Mouse (Mus musculus) thymus, postnatal 14 days (tissue): ENCODE data around the gene Cdhr3.

Experiments used
- DNase-seq: peaks from one replicate; pipeline ENCODE4 v3.0.0; 2021

Cdhr3 gene

DNA sequence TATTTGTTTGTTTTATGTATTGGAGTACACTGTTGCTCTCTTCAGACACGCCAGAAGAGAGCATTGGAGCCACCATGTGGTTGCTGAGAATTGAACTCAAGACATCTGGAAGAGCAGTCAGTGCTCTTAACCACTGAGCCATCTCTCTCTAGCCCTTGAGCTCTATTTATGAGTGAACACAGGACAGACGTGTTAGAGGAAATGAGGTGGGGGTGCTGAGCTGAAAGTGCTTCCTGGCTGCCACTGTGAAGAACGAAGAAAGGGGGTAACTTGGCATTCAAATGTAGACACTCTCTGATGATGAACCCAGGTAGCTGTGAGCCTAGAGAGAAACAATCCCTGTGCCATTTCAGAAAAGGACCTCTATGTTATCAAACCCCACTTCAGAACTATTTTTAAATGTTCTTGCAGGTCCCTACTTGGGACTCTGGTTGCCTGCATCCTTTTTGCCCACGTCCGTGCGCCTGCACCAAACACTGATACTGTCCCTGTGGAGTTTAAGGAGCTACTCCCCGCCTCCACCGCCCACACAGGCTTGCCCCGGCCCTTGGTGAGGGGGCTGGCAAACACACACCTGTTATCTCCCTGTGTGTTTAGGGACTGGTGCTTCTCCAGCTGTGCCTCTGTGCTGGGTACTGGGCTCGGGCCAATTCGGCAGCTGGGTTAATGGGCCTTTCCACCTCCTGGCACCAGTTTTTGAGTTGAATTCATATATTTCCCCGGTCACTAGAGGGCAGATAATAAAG lies 58.2 kb downstream of the Cdhr3 start:
- DNase-seq = no peak

DNA sequence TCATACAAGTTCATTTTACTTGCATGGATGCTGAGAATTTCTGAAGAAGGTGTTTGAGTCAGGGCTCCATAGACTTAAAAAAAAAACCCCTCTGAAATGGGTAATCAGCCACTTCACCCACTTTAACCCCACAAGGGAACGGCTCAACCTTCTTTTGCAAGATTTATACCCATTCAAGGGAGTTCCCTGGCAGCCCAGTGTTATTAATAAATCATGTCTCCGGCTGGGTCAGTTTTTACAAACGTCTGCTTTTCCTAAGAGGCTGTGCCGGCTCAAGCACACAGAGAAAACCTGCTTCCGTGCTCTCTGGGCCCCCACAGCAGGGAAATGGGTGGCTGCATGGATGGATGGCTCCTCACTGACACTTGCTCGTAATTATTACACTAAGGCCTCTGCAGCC lies 59.5 kb downstream of the Cdhr3 start:
- no peak for DNase-seq

DNA sequence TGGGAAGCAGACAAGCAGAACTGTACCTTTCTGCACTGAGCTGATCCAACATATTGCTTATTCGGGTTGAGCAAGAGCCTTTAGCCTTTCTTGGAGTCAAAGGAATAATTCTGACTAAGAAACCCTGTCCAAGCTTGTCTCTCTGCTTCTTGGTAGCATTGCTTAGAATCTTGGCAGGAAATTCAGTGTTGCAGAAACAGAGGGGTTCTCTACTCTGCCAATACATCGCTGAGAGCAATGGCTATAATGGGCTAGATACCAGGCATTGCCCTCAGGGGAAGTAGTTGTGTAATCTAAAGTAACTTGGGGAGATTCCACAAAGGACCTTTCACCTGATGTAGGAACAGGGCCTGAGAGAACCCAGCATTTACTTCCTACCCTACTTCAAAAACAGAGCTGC lies 62.1 kb downstream of the Cdhr3 start:
- no peak for DNase-seq

DNA sequence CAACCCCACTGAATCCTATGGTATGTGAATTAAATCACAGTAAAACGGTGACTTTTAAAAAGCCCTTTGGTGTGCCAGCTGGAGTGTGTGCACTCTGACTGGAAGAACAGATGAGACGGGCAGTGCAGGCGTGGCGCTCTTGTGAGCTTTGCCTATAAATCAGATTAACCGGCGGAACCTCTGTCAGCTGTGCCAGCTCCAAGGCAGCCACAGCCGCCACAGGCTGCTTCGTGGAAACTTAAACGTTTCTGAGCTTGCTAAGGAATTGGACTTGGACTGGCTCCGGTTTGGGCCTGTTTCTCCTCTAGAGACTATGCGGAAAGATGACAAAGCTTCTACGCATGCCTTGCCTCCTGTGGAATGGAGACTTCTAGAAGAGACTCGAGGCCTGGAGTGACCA lies 62.6 kb downstream of the Cdhr3 start:
- DNase-seq = no peak

DNA sequence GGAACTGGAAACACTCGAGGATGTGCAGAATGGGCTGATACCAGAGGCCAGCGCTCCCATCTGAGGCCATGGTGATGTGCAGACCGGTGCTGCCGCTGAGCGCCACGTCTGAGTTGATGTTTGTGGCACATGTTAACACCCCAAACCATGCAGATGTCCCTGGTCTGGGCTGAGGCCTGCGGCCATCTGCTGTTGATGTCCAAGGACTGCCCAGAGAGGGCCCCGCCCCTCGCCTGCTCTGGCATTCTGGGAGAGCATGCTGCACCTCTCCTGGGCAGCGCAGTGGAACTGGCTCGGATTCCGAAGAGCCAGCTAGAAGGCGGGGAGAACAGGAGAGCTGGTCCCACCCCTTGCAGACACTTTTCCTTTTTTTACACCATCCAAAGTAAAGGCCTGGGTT lies 64.0 kb downstream of the Cdhr3 start:
- DNase-seq = no peak

GRCm38 (mm10) chr12:33028109-33028691 lies 64.5 kb downstream of the Cdhr3 start:
- no peak for DNase-seq

DNA sequence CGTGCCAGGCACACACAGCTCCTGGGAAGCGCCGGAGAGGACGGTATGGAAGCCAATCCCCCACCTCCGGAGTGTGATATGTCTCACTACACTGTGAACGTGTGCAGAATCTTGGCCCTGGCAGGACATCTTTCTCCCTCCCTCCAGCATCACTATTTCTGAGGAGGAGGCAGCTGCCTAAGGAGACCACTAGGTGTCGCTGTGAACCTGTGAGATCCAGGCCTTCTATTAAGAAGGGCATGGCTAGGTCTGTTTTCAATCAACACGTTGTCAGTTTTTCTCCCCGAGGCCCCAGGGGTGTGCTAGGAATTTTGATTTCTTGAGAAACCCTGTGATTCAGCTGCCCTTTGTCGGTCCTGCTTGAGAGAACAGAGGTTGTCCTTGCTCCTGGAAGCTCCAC lies 65.6 kb downstream of the Cdhr3 start:
- peak; percentile 77 for DNase-seq

DNA sequence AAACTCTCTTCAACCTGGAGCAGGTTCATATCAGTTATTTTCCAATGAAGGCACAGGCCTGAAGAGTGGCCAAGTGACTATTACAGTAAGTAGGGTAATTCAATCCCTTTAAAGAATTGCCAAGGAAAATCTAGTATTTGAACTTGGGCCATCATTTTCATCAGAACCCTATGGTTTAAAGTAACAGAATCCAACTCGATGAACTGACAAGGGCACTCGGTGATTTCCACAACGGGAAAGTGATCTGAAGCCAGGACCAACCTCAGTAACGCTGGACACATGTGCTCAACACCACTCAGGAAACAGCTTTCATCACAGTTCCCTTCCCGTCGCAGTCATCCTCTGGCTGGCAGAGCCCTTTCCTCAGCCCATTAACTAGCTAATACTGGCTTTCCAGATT lies 68.2 kb downstream of the Cdhr3 start:
- no peak for DNase-seq

GRCm38 (mm10) chr12:33021751-33022150 lies 70.9 kb downstream of the Cdhr3 start:
- DNase-seq = no peak

GRCm38 (mm10) chr12:33021140-33021539 lies 71.5 kb downstream of the Cdhr3 start:
- no peak for DNase-seq

DNA sequence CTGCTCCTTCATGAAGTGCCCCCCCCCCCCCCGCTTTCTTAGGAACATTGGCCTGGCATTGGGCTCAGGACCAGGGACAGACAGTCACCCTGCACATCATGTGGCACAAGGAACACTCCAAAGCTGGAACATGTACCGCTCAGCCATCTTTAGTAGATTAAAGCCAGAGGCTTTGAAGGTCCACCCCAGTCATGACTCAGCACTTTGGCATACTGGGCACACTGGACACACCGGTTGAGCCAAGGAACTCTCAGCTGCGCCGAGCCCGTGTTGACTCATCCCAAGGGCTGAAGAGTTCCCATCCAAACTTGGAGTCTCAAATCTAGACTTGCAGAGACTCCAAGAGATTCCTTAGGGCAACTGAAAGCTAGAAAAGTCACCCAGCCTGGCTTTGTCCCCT lies 72.7 kb downstream of the Cdhr3 start:
- no peak for DNase-seq

DNA sequence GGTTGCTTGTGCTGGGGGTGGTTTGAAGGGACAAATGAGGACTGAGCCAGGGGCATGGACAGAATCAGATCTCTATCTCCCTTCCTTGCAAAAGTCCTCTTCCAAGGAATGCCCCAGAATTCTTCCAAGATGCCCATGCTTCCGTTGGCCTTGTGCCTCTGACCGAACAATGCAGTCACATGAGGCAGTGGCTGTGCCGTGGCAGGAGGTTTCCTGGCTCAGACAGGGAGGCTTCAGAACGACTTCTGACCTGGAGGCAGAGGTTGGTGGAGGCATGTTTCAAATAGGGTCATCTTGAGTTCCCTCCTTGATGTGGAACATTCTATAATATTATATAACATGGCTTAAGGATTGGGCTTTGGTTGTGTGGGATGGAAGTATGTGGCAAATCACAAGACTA lies 74.1 kb downstream of the Cdhr3 start:
- no peak for DNase-seq

GRCm38 (mm10) chr12:33016824-33017705 lies 75.6 kb downstream of the Cdhr3 start:
- no peak for DNase-seq

DNA sequence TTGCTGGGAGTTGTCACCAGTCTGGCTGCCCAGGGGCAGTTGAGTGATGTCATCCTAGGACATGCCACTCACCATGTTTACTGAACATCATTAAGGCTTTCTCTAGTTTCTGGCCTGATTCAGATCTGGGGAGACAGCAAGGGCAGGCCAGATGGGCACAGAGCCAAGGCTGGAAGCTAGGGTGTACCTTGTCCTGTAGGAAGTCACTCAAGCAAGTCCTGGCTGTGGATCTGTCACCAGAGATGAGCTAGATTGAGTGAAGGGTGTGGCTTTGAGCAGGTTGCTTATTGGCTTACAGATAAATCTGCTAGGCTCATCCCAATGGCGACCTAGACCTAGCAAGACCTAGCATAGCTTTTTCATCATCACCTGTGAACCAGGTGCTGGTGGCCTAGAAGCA lies 77.6 kb downstream of the Cdhr3 start:
- no peak for DNase-seq

- DNase-seq = no peak
Observed at GRCm38 (mm10) chr12:33014050-33014796, 78.5 kb downstream of the Cdhr3 start.

DNA sequence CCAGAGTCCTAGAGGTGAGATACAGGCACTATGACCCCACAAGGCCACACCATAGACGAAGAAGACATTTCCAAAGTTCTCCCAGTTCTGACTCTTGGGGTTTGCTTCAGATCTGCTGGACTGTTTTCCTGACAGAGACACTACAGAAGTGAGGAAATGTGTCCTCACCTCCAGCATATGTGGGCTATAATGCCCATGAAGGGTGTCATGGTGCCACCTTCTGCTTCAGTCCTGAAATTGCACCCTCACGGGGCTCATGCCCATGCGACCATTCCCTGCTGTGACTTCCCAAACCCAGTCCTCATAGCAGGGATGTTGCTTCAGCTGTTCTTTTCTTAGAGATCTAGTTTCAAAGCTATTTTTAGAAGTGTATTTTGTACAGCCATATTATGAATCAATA lies 82.6 kb downstream of the Cdhr3 start:
- peak; percentile 75 for DNase-seq

DNA sequence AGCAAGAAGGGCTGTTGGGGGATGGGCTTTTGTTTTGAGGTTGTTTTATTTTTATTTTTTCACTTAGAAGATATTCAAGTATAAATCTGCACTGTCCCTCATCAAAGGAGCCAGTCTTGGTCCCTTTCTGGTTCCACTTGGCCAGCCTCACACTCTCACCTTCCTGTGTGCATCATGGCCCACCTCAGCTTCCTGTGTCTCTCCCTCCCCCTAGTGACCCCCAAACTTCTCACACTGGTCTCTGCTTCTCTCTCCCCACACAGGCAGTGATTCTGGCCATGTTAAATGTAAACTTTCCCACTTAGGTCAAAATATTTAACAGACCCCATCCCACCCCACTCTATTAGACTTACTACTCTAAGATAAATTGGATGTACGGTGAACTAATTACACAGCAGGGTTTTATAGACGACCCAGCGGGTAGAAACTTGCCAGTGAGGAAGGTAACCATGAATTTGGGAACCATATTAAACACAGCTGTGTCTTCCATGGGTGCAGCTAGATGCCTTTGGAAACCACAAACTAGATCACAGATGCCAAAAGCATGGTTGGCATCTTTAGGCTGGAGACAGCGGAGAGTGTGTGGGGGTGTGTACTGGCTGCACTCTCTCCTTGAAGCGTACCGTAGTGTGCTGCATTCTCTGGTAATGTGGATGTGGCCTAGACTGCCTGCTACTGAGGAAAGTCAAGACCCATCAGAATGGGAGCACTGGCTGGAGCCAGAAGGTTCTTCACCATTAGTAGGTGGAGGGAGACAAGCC lies 83.3 kb downstream of the Cdhr3 start:
- no peak for DNase-seq

DNA sequence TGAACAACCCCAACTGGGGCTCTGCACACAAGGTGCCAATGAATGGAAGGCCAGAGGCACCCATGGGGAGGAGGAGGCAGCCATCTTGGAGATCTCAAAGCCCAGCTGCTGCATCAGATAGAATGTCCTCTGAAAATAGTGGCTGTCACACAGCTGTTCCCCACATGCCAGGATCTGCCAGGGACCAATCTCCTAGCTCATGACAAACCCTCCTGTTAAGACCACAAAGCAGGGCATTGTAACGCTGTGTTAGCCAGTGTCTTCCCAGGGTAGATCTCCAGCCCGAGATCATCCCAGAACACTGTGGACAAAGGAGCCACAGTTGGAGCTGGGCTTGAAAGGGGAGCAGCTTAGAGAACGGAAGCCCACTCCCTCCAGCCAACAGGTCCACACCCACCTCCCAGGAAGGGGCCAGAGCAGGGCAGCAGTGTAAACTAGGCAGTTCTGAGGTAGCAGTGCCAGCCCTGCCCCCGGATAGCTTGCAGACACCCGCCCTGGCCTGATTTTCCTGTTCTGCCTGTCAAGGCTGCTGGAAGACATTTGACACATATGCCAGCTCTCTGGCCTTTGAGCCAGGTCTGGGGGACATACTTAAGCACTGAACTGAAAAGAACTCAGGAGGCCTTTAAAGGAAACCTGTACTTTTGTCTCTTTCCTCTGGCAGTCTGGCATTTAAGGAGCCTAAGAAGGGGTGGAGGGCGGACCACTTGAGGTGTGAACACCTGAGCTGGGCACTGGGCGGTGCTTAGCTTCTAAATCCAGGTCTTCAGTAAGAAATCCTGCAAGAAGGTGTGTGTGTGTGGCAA lies 84.2 kb downstream of the Cdhr3 start:
- no peak for DNase-seq

DNA sequence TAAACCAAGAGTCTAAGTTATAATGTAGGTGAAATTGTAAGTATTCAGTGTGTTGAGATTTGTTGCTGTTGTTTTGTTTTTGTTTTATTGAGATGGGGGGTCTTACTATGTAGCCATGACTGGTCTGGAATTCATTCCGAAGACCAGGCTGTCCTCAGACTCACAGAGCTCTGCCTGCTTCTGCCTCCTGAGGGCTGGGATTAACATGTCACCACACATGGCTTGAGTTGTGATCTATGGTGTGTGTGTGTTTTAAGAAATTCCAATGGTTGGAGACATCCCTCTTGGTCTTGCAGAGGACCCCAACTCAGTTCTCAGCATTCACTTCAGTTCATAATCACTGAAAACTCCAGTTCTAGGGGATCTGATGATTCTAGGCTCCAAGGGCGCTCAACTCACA lies 85.5 kb downstream of the Cdhr3 start:
- no peak for DNase-seq

DNA sequence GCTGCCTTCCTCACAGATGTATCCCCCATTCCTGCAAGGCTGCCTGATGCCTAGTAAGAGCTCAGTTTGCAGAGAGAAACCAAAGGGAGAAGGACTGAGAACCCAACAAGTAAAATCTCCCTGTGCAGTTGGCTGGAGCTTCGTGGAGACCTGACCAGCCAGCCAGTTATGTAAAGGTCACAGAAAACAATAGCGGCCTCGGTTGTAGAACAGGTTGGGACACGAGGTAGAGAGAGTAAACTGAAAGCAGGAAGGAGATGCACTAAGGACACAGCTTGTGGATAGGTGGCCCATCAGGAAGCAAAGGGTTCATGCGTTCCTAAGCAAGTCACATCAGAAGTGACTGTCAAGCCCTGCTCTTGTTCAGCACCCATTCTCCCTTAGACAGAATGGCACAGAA lies 86.8 kb downstream of the Cdhr3 start:
- no peak for DNase-seq

GRCm38 (mm10) chr12:33003339-33003965 lies 89.2 kb downstream of the Cdhr3 start:
- DNase-seq = no peak
